Mouse (Mus musculus): ENCODE data around the gene Arl6. TPM values are rescaled to one million over a fixed set of nuclear protein-coding genes. Genes with fewer than 3 reads are reported as not detected.

The Arl6 gene
- polyA plus RNA-seq, 1 experiment from 2014 or later, result 5.1 TPM

GRCm38 (mm10) chr16:59586276-59586675 is 52.9 kb downstream of the Arl6 start:
- no peak overlapping the region for H3K4me3 ChIP-seq (replicated peaks)
- H3K9ac ChIP-seq, result no peak overlapping the region
- no peaks in the 10 kb centered on the region for H3K4me1 ChIP-seq (replicated peaks)
- ATAC-seq (ENCODE audit: low read depth) (no peak), DNase-seq (no peak)
- 37% methylated on average over 6 of the region's 6 CpGs for WGBS (ENCODE audit: insufficient replicate concordance)
- no peak overlapping the region for H3K27ac ChIP-seq
- H3K27me3 ChIP-seq, result no peaks in the 10 kb centered on the region
- no peak overlapping the region for H3K4me2 ChIP-seq
- 0 out of 2 replicates have a peak, but pooled peaks cover 3% of the 10 kb centered on the region for H3K9me3 ChIP-seq (replicated peaks)
- H3K36me3 ChIP-seq, result no peaks in the 10 kb centered on the region

GRCm38 (mm10) chr16:59585706-59586244 is 53.4 kb downstream of the Arl6 start:
- no peak overlapping the region for H3K9ac ChIP-seq

GRCm38 (mm10) chr16:59583515-59583914 is 55.7 kb downstream of the Arl6 start:
- 47% methylated on average over 5 of the region's 5 CpGs for WGBS (ENCODE audit: insufficient replicate concordance)
- 0 out of 2 replicates have a peak, but pooled peaks cover 3% of the 10 kb centered on the region for H3K9me3 ChIP-seq (replicated peaks)
- DNase-seq (no peak), ATAC-seq (ENCODE audit: low read depth) (peak; percentile 34; the same call in 1 of the 2 replicates)
- H3K4me3 ChIP-seq (replicated peaks), result no peak overlapping the region
- no peaks in the 10 kb centered on the region for H3K27me3 ChIP-seq
- H3K4me2 ChIP-seq, result no peak overlapping the region
- H3K27ac ChIP-seq, result no peak overlapping the region
- H3K4me1 ChIP-seq (replicated peaks), result no peaks in the 10 kb centered on the region
- H3K9ac ChIP-seq, result no peak overlapping the region
- no peaks in the 10 kb centered on the region for H3K36me3 ChIP-seq

More at GRCm38 (mm10) chr16:59585706-59586244, 53.4 kb downstream of the Arl6 start:
- WGBS (ENCODE audit: insufficient replicate concordance), result 56% methylated on average over 4 of the region's 4 CpGs
- H3K27me3 ChIP-seq, result no peaks in the 10 kb centered on the region
- H3K9me3 ChIP-seq (replicated peaks), result 0 out of 2 replicates have a peak, but pooled peaks cover 3% of the 10 kb centered on the region
- H3K4me1 ChIP-seq (replicated peaks), result no peaks in the 10 kb centered on the region
- H3K27ac ChIP-seq, result no peak overlapping the region
- DNase-seq, result no peak
- no peak overlapping the region for H3K4me2 ChIP-seq
- no peak for ATAC-seq (ENCODE audit: low read depth)
- no peaks in the 10 kb centered on the region for H3K36me3 ChIP-seq
- no peak overlapping the region for H3K4me3 ChIP-seq (replicated peaks)

GRCm38 (mm10) chr16:59579237-59579636 is 60.0 kb downstream of the Arl6 start:
- Histone ChIP-seq H3K27ac (no peak overlapping the region), H3K9ac (no peak overlapping the region), H3K4me2 (no peak overlapping the region), H3K27me3 (no peaks in the 10 kb centered on the region), H3K36me3 (no peaks in the 10 kb centered on the region), H3K4me1 (replicated peaks) (no peaks in the 10 kb centered on the region), H3K9me3 (replicated peaks) (0 out of 2 replicates have a peak, but pooled peaks cover 3% of the 10 kb centered on the region), H3K4me3 (replicated peaks) (no peak overlapping the region)
- no peak for ATAC-seq (ENCODE audit: low read depth)
- no peak for DNase-seq
- 61% methylated on average over 8 of the region's 8 CpGs for WGBS (ENCODE audit: insufficient replicate concordance)

GRCm38 (mm10) chr16:59573961-59574360 is 65.2 kb downstream of the Arl6 start:
- WGBS (ENCODE audit: insufficient replicate concordance), result 80% methylated on average over 11 of the region's 11 CpGs
- Histone ChIP-seq H3K9ac (no peak overlapping the region), H3K27me3 (no peaks in the 10 kb centered on the region), H3K27ac (no peak overlapping the region), H3K4me2 (no peak overlapping the region), H3K36me3 (no peaks in the 10 kb centered on the region), H3K4me3 (replicated peaks) (no peak overlapping the region), H3K4me1 (replicated peaks) (no peaks in the 10 kb centered on the region), H3K9me3 (replicated peaks) (no peaks in the 10 kb centered on the region)
- ATAC-seq (ENCODE audit: low read depth), result no peak
- no peak for DNase-seq

GRCm38 (mm10) chr16:59572685-59573084 is 66.5 kb downstream of the Arl6 start:
- 59% methylated on average over 3 of the region's 3 CpGs for WGBS (ENCODE audit: insufficient replicate concordance)
- DNase-seq (no peak), ATAC-seq (ENCODE audit: low read depth) (no peak)
- Histone ChIP-seq H3K4me2 (no peak overlapping the region), H3K4me3 (replicated peaks) (no peak overlapping the region), H3K27ac (no peak overlapping the region), H3K9ac (no peak overlapping the region), H3K36me3 (no peaks in the 10 kb centered on the region), H3K9me3 (replicated peaks) (no peaks in the 10 kb centered on the region), H3K4me1 (replicated peaks) (no peaks in the 10 kb centered on the region), H3K27me3 (no peaks in the 10 kb centered on the region)

GRCm38 (mm10) chr16:59570807-59571206 is 68.4 kb downstream of the Arl6 start:
- ATAC-seq (ENCODE audit: low read depth), result no peak
- 77% methylated on average over 8 of the region's 8 CpGs for WGBS (ENCODE audit: insufficient replicate concordance)
- H3K9me3 ChIP-seq (replicated peaks), result no peaks in the 10 kb centered on the region
- H3K27me3 ChIP-seq, result no peaks in the 10 kb centered on the region
- no peak overlapping the region for H3K27ac ChIP-seq
- H3K4me3 ChIP-seq (replicated peaks), result no peak overlapping the region
- no peak overlapping the region for H3K4me2 ChIP-seq
- DNase-seq, result no peak
- no peaks in the 10 kb centered on the region for H3K4me1 ChIP-seq (replicated peaks)
- H3K36me3 ChIP-seq, result no peaks in the 10 kb centered on the region
- no peak overlapping the region for H3K9ac ChIP-seq

GRCm38 (mm10) chr16:59569837-59570236 is 69.4 kb downstream of the Arl6 start:
- no peaks in the 10 kb centered on the region for H3K36me3 ChIP-seq
- no peaks in the 10 kb centered on the region for H3K9me3 ChIP-seq (replicated peaks)
- H3K4me2 ChIP-seq, result no peak overlapping the region
- H3K9ac ChIP-seq, result no peak overlapping the region
- DNase-seq, result no peak
- no peak overlapping the region for H3K4me3 ChIP-seq (replicated peaks)
- no peak for ATAC-seq (ENCODE audit: low read depth)
- WGBS (ENCODE audit: insufficient replicate concordance), result 60% methylated on average over 8 of the region's 8 CpGs
- H3K27me3 ChIP-seq, result no peaks in the 10 kb centered on the region
- no peak overlapping the region for H3K27ac ChIP-seq
- H3K4me1 ChIP-seq (replicated peaks), result no peaks in the 10 kb centered on the region

GRCm38 (mm10) chr16:59567721-59568381 is 71.3 kb downstream of the Arl6 start:
- no peak overlapping the region for H3K9ac ChIP-seq
- DNase-seq (no peak), ATAC-seq (ENCODE audit: low read depth) (no peak)
- H3K9me3 ChIP-seq (replicated peaks), result no peaks in the 10 kb centered on the region
- H3K36me3 ChIP-seq, result no peaks in the 10 kb centered on the region
- H3K4me3 ChIP-seq (replicated peaks), result no peak overlapping the region
- no peaks in the 10 kb centered on the region for H3K27me3 ChIP-seq
- no peaks in the 10 kb centered on the region for H3K4me1 ChIP-seq (replicated peaks)
- WGBS (ENCODE audit: insufficient replicate concordance), result 46% methylated on average over 9 of the region's 10 CpGs
- H3K4me2 ChIP-seq, result no peak overlapping the region
- no peak overlapping the region for H3K27ac ChIP-seq

GRCm38 (mm10) chr16:59566437-59566836 is 72.8 kb downstream of the Arl6 start:
- H3K4me3 ChIP-seq (replicated peaks), result no peak overlapping the region
- H3K36me3 ChIP-seq, result no peaks in the 10 kb centered on the region
- no peak overlapping the region for H3K27ac ChIP-seq
- H3K4me1 ChIP-seq (replicated peaks), result no peaks in the 10 kb centered on the region
- whole genome bisulfite sequencing (ENCODE audit: insufficient replicate concordance), result 81% methylated on average over 4 of the region's 4 CpGs
- no peak for ATAC-seq (ENCODE audit: low read depth)
- H3K4me2 ChIP-seq, result no peak overlapping the region
- no peaks in the 10 kb centered on the region for H3K27me3 ChIP-seq
- no peak for DNase-seq
- H3K9me3 ChIP-seq (replicated peaks), result no peaks in the 10 kb centered on the region
- no peak overlapping the region for H3K9ac ChIP-seq

- no peak for DNase-seq
- no peaks in the 10 kb centered on the region for H3K4me1 ChIP-seq (replicated peaks)
- no peaks in the 10 kb centered on the region for H3K36me3 ChIP-seq
- H3K27ac ChIP-seq, result no peak overlapping the region
- no peaks in the 10 kb centered on the region for H3K9me3 ChIP-seq (replicated peaks)
- H3K27me3 ChIP-seq, result no peaks in the 10 kb centered on the region
- no peak for ATAC-seq (ENCODE audit: low read depth)
- H3K4me2 ChIP-seq, result no peak overlapping the region
- H3K9ac ChIP-seq, result no peak overlapping the region
- WGBS (ENCODE audit: insufficient replicate concordance), result 77% methylated on average over 2 of the region's 2 CpGs
- H3K4me3 ChIP-seq (replicated peaks), result no peak overlapping the region
Observed at GRCm38 (mm10) chr16:59565631-59566030, 73.6 kb downstream of the Arl6 start.

GRCm38 (mm10) chr16:59564025-59564424 is 75.2 kb downstream of the Arl6 start:
- Histone ChIP-seq H3K36me3 (no peaks in the 10 kb centered on the region), H3K27me3 (no peaks in the 10 kb centered on the region), H3K4me2 (no peak overlapping the region), H3K4me1 (replicated peaks) (no peaks in the 10 kb centered on the region), H3K4me3 (replicated peaks) (no peak overlapping the region), H3K9ac (no peak overlapping the region), H3K27ac (no peak overlapping the region), H3K9me3 (replicated peaks) (no peaks in the 10 kb centered on the region)
- ATAC-seq (ENCODE audit: low read depth) (no peak), DNase-seq (no peak)
- WGBS (ENCODE audit: insufficient replicate concordance), result 63% methylated on average over 5 of the region's 5 CpGs
